Mouse (Mus musculus) R1 (cell line): ENCODE results near the gene Srcin1.

Experiments used
- DNase-seq: peaks from one replicate; pipeline ENCODE4 v3.0.0-alpha.2; 2018; ENCODE audit warnings: low read depth, low spot score

Srcin1 gene

GRCm38 (mm10) chr11:97509058-97509457 is 66.9 kb downstream of the Srcin1 start:
- DNase-seq = no peak

- no peak for DNase-seq
These were observed 67.8 kb downstream of the Srcin1 start for GRCm38 (mm10) chr11:97508198-97508597.

- DNase-seq = no peak
These were observed 69.7 kb downstream of the Srcin1 start for GRCm38 (mm10) chr11:97506331-97506730.

- DNase-seq = no peak
These were observed 70.2 kb downstream of the Srcin1 start for GRCm38 (mm10) chr11:97505784-97506183.

- no peak for DNase-seq
These were observed 73.1 kb downstream of the Srcin1 start for GRCm38 (mm10) chr11:97502846-97503245.

- peak; percentile 55 for DNase-seq
These were observed 73.6 kb downstream of the Srcin1 start for GRCm38 (mm10) chr11:97502383-97502782.

GRCm38 (mm10) chr11:97500720-97501448 is 75.1 kb downstream of the Srcin1 start:
- DNase-seq = no peak

- no peak for DNase-seq
These were observed 75.9 kb downstream of the Srcin1 start, which contains the start of gene 4933428G20Rik for GRCm38 (mm10) chr11:97499865-97500719. TSS of gene 4933428G20Rik (minus strand) at chr11:97500340.

- no peak for DNase-seq
These were observed 78.4 kb downstream of the Srcin1 start for GRCm38 (mm10) chr11:97497543-97497942.

GRCm38 (mm10) chr11:97492836-97493235 is 83.2 kb downstream of the Srcin1 start:
- no peak for DNase-seq

GRCm38 (mm10) chr11:97491640-97492039 is 84.3 kb downstream of the Srcin1 start:
- no peak for DNase-seq

- peak; percentile 89 for DNase-seq
These were observed 86.2 kb downstream of the Srcin1 start for GRCm38 (mm10) chr11:97489589-97490324.

GRCm38 (mm10) chr11:97487656-97488055 is 88.3 kb downstream of the Srcin1 start:
- no peak for DNase-seq

- no peak for DNase-seq
These were observed 90.3 kb downstream of the Srcin1 start for GRCm38 (mm10) chr11:97485661-97486060.

- no peak for DNase-seq
These were observed 96.2 kb downstream of the Srcin1 start for GRCm38 (mm10) chr11:97479824-97480223.

GRCm38 (mm10) chr11:97479085-97479484 is 96.9 kb downstream of the Srcin1 start:
- DNase-seq = no peak

GRCm38 (mm10) chr11:97478345-97478744 is 97.6 kb downstream of the Srcin1 start:
- DNase-seq = no peak

GRCm38 (mm10) chr11:97477431-97477830 is 98.6 kb downstream of the Srcin1 start:
- no peak for DNase-seq

- DNase-seq = peak; percentile 90
These were observed 99.5 kb downstream of the Srcin1 start for GRCm38 (mm10) chr11:97476334-97477095.

- DNase-seq = peak; percentile 93
These were observed 104.7 kb downstream of the Srcin1 start for GRCm38 (mm10) chr11:97471276-97471675.

GRCm38 (mm10) chr11:97469828-97470227 is 106.2 kb downstream of the Srcin1 start:
- DNase-seq = no peak
